Mouse (Mus musculus) right cerebral cortex, postnatal 14 days (tissue): ENCODE results near the gene Trappc3.
"Not testable (repeated sequence)": the region's sequence is repeated elsewhere in the genome, so short reads cannot be mapped to it uniquely, and the experiment has no call there.

Experiments used
- DNase-seq: peaks from one replicate; pipeline ENCODE4 v3.0.0; 2022

The Trappc3 gene

DNA sequence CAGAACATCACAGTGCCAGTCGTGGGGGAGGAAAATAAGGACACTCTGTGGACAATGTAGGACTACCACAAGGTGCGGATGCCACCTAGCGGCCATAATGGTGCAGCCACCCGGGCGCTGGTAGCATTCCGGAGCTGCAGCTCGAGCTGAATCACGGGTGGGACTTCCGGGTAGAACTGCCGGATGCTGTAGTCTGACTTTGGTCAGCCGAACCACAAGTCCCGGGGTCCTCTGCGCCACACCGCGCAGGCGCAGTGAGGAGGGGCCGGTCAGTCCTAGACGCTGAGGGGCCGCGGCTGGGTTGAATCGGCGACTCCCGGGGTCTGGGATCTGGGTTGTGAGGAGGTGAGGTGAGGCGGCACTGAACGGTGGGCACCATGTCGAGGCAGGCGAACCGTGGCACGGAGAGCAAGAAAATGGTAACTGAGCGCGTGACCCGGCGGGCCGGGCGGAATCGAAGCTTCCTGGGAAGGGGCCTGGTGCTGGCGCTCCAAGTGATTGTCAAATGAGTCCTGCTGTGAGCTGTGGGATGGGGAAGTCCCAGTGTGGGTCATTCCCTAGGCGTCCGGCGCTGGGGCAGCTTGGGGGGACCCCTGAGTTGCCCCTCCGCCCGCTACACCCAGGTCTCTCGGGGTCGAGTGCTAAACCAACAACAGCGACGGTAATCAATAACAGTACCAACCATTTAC is at the start of gene Trappc3:
Trappc3 (plus strand) TSS at position 207 of the 689 bp plus-strand sequence.
- peak; percentile 100 for DNase-seq

DNA sequence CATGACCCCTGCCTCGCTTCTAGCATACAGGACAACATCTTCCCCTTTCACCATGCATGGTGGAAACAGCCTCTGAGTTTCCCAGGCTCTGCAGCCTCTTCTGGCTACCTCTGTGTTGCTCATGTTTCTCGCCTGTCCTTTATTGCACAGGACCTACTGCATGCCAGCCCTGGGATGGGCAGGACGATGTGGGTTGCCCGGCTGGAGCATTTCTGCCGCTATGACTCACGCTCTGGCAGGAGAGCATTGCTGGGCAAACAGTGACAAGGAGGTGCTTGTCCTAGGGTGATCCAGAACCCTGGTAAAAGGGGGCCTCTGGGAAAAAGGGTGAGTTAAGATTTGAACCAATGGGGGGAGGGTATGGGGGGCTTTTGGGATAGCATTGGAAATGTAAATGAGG is 44.4 kb upstream of the Trappc3 start:
- no peak for DNase-seq

DNA sequence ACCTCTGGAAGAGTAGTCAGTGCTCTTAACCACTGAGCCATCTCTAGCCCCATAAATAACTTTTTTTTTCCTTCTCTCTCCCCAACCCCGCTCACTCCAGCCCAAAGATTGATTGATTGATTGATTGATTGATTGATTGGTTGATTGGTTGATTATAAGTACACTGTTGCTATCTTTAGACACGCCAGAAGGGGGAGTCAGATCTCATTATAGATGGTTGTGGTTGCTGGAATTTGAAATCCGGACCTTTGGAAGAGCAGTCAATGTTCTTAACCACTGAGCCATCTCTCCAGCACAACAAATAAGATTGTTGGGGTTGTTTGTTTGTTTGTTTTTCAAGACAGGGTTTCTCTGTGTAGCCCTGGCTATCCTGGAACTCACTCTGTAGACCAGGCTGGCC is 42.6 kb upstream of the Trappc3 start:
- DNase-seq = not testable (repeated sequence)

DNA sequence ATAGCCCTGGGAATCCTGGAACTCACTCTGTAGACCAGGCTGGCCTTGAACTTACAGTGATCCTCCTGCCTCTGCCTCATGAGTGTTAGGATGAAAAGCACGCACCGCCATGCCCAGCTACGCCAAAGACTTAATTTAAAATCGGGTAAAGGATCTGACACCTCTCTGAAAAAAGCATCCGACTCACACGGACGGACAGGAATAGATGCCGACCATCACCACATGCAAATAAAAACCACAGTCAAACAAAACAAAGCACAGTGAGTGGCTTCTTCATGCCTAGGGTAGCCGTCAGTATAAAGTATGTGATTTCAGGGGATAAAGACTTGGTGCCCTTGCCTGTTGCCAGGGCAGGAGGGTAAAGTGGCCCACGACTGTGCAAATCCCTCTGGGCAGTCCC is 42.1 kb upstream of the Trappc3 start:
- DNase-seq = no peak

DNA sequence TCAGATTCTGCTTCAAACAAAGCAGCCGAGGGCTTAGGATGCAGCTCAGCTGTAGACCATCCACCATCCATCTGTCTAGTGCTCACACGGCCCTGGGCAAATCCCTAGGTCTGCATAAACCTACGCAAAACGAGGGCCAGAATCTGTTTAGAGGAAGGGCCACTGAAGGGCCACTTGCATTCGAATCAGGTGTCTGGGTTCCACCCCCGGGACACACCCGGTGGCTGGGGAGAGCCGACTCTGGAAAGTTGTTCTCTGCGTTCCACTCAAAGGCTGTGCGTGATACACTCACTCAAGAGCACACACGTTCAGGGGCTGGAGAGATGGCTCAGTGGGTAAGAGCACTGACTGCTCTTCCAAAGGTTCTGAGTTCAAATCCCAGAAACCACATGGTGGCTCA is 39.5 kb upstream of the Trappc3 start:
- DNase-seq = no peak

DNA sequence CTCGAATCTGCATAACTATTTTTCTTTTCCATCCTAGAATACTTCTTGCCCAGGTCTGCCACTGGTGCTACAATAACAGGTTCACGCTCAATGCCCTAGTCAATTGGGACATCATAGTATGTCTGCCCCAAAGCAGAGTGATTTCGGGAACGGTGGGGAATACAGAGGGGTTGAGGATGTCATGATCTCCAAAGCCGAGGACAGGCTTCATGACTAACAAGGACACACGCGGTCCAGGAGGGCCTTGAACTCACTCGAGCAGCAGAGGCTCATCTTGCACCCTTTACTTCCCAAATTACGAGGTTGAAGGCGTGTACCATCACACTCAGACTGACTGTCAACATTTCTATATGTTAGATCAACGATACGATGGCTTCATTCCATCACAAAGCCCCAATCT is 35.5 kb upstream of the Trappc3 start:
- no peak for DNase-seq

DNA sequence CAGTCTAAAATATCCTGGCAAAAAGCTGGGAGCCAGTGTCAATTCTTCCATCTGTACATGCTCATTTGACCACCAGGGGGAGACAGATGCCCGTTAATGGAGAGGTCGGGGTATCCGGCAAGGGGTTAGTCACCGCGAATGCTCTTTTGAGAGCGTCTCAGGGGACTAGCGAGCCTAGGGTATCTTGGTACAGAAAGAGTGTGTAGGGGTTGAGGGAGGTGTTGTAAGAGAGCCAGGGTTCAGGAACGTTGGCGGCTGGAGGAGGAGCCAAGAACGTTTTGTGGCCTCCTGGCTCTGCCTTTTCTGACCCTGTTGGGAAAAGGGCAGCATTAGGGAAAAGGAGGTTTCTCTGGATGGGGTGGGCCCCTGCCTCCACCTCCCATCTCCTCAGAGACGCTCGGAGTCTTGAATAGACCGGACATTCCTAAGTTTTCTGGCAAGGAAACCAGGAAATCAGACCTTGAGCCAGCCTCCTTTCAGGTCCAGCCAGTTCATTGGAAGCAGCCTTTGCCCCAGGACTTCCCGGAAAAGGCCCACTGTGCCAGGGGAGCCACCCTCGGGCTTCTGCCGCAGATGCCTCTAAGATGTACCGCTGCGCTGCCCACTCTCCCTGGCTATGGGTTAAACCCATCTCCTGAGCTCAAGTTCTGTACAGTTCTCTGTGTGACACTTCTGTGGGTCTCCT is 34.9 kb upstream of the Trappc3 start:
- DNase-seq = peak; percentile 91

DNA sequence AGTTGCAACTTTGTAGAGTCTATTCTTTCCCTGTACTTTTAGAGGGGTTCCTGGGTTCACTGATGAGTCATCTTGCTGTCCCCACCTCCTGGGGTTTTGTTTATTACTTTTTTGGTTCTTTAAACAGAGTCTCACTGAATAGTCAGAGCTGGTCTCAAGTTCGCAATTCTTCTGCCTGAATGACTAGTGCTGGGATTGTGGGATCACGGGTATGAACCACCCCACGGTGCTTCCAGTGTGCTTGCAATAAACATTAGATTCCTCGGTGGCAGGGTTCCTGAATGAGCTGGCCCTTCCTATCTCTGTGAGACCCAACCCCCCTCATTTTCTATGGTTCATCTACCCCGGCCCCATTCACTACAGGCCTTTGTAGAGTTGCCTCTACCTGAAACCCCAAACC is 34.0 kb upstream of the Trappc3 start:
- no peak for DNase-seq

DNA sequence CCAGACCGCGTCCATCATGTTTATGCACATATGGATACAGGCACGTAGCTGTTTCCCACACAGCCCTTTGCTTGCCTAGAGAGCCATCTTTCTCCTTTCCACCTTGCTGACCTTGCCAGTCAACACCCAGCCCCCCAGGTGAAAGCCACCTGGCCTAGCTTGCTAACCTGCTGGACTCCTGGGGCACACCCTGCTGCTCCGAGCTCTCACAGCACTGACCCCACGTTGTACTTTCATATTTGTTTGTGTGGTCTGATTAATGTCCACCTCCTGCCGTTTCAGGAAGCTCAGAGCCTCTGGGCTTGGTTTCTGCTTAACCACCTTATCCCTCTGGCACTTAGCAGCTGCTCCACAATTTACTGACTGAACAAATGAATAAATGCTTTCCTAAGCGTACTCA is 32.2 kb upstream of the Trappc3 start:
- no peak for DNase-seq

DNA sequence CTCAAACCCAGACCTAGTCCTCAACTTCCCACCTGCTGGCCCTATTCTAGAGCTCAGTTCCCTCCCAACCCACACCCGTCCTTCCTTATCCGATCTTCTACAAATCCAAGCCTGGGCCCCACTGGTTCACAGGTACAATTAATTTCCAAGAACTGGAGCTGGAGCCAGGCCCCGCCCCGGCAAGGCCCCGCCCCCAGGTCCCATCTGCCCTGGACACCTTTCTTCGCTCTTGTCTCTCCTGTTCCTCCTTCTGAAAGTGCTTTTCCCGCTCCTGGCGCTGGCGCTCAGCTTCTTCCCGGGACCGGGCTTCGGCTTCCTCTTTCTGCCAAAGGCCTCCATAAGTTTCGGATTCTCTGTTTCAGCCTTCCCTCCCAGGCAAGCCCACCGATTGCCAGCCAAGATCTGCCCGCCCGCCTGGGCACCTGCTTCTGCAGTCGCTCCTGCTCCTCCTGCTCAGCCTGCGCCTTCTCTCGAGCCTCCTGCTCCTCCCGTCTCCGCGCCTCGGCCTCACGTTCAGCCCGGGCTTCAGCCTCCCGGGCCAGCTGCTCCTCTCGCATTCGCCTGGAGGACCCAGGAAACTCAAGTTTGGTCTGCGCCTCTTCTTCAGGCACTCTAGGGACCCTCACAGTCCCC is 28.3 kb upstream of the Trappc3 start:
- no peak for DNase-seq

DNA sequence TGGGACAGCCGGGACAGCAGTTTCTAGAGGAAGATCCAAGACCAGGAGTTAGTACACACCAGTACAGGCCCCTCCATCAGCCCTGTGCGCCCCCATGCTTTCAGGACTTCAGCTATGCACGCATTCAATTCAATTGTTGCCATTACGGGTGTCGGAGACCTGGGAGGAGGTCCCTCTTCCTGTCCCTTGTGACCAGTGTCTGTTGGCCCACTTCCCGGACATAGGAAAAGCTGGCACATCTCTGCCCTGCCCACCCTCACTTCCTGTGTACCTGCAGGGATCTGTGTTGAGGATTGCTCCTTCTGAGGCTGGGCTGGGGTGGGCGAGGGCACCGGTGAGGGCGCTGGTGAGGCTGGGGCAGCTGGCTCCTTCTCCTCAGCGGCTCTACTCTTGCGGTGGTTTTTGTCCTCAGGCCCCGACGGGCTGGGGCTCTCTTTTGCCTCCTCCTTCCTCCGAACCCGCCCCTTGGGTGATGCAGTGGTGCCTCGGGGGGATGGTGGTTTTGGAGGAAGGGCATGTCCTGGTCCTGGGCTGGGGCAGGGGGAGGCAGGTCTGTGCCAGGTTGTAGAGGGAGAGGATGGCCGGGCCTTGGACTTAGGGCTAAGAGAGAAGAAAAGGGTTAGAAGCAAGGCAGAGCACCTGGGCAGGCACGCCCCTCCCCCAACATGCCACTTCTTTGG is 27.5 kb upstream of the Trappc3 start:
- no peak for DNase-seq

DNA sequence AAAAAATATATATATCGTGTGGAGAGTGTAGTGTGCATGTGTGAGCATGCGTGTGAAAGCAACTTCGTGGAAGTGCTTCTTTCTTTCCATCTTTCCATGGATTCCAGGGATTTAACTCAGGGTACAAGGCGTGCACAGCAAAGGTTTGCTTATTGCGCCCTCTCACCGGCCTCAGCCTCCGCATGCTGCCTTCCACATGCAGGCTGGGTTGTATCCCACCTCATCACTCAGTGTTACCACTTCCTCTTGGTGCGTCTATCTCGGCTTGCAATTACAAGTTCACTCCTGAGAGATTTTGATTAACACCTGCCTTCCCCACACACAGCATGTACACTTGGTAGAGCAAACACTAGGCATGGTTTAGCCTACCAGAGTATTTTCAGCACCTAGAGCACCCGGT is 26.9 kb upstream of the Trappc3 start:
- DNase-seq = no peak

DNA sequence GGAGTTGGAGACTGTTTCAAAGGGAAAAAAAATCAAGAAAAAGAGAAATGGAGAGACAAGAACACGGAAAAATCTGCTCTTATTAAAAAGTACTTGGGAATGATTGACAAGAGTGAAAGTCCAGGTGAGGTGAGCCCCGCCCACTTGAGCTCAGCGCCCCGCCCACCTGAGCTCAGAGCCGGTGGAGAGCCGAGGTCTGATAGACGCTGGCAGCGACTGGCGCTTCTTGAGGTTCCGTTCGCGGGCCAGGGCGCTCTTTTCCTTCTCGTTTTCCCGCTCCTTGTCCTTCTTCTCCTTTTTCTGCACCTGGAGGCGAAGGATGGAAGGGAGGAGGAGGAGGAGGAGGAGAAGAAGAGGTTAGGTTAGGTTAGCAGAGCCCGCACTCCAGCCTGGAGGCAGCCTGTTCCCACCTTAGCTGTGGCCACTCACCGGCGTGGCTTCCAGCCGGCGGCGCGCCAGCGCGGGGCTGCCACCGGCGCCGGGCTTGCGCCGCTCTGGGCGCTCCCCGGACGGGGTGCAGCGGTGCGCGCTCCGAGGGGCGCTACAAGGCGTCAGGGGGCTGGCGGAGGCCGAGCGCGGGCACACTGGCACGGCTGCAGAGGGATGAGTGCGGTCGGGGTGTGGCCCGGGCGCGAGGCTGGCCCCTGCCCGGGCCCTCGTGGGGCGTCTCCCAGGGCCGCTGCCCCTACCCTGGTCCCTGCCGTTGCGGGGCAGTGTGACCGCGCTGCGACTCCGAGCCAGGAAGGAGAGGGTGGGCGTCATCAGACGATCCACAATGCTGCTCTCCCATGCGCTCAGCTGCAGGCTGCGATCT is 25.5 kb upstream of the Trappc3 start:
- DNase-seq = no peak

DNA sequence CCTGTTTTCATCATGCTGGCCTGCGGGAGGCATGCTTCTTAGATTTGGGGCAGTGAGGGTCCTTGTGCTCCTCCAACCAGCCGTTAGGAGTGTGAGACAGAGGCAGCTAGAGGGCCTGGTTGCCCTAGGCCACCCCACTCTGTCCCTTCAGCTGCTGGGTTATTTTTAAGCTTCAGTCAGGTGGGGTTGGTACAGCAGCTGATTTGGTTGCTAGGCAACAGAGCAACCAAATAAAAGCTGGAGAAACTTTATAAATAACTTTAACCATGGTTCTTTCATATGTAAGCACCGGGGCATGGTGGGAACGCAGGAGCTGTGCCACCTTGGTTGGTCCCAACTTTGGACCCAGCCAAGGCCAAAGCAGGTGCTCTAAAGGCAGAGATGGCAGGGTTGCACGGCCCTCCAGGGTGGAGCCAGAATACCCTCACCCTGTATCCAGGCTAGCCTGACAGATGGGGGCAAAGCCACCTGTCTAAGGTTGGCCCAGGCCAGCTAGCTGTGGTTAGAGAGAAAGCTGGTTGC is 24.3 kb upstream of the Trappc3 start:
- DNase-seq = no peak

DNA sequence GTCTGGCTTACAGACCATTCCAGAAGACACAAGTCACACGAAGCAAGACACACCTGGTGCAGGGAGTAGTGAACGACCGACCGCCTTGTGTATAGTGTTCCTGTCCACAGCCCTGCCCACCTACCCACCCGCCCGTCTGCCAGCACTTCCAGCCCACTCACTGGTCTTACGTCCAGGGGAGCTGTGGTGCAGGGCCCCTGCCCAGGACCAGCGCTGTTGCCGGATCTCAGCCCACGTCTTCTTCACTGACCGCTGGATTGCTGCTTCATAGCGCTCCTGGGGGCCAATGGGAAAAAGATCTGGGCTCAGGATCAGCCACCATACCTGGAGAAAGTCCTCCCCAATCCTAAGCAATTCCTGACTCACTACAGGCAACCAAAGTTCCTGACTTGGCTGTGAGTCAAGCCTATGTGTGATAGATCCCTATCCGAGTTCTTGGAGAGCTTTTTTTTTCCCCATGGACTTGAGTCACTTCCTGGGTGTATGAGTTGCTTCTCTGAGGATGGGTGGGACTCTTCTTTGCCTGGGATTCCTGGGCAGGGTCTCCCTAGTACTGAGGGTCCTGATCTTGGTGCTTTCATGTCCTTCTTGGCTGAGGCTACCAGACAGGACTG is 22.2 kb upstream of the Trappc3 start:
- DNase-seq = no peak

DNA sequence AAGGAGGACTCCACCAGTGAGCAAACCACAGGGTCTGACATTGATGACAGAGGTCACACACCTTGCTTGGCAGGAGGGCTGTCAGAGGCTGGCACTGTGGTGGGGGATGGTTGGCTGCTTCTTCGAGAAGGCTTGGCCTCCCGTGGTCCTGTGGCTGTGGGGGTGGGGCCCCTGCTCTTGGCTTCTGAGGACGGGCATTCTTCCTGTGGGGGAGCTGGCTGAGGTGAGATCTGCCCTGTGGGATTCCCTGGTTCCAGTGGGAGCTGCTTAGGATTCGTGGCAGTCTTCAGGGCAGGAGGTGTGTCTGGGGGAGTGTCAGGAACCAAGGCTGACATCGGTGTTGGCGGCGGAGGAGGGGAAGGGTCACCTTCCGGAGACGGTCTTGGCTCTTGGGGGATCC is 20.2 kb upstream of the Trappc3 start:
- DNase-seq = no peak

DNA sequence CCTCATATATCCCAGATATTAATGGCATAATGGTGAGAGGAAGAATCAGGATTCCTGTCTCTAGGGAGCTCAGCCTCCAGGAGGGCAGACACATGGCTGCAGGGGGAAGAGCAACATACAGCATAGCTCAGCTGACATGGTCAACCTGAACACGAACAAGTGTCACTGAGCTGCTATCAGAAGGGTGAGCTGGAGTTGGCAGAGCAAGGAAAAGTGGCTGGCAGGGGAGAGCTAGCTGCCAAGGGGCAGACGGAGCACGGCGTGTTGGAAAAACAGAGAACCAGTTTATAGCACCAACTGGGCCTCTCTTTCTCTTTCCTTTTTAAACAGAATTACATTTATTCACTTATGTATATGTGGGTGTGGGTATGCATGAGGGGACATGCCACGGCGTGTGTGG is 19.6 kb upstream of the Trappc3 start:
- no peak for DNase-seq

DNA sequence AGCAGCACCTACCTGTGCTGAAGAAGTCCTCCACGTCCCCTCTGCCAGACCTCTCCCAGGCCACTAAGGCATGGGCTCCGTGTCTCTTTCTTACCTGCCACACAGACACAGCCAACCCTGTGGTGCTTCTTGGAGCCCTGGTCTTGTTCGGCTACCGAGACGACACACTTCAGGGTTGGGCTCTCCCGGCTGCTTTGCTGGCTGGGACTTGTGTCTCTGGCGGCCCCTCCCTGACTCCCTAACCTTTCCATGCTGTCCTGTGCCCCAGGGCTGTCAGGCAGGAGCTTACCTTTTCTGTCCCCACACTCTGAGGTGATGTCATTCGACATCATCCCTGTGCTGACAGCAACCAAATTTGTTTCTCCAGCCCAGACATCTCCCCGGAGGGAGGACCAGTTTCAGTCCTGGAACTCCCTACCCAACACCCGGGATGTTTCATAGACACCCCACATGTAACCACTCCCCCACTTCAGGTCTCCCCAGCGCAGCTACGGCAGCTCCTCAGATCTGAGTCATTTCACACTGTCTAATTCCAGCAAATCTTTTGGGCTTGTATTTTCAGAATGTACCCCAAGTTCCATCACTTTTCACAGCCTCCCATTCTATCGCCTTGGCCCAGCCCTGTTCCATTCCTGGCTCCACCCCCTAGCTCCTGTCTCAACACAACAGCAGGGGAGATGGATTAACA is 15.8 kb upstream of the Trappc3 start:
- no peak for DNase-seq

DNA sequence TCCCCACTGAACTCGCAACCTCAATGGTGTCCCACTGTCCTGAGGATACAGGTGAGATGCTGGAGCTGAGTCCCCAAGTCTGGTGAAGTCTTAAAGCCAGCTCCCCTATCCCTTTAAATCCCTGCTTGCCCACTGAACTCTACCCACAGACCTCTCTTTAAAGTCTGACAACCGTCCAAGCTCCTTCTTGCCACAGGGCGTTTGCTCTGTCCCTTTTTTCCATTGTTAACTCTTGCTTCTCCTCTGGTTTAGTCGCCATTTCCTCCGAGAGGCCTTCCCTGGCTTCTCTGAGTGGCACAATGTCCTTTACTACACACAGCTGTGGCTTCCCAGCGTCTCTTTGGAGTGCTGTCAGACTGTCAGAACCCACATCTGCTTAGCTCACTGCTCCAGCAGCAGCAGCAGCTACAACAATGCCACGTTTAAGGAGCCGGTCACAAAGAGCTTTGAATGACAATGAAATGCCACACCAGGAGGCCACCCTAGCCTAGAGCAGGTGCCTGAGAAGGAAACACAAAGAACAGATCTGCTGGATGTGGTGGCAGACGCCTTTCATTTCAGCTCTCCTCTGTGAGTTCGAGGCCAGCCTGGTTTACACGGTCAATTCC is 13.8 kb upstream of the Trappc3 start:
- DNase-seq = no peak

DNA sequence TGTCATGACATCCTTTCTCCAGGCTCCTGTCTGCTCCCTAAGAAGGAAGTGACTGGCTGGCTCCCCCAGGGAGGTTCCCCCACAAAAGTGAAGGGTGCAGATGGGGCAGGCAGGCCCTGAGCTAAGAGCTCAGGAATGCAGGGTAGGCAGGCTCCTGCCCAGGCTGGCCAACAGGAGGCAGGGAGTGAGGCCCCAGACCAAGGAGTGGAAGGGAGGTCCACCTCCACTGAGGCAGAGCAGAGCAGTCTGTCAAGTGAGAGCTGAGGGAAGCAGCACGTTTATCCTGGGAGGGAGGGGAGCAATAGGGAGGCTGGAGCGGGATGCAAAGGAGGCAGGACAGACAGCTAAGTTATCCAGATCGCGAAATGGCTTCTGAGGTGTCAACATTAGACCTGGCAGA is 11.5 kb upstream of the Trappc3 start:
- no peak for DNase-seq

DNA sequence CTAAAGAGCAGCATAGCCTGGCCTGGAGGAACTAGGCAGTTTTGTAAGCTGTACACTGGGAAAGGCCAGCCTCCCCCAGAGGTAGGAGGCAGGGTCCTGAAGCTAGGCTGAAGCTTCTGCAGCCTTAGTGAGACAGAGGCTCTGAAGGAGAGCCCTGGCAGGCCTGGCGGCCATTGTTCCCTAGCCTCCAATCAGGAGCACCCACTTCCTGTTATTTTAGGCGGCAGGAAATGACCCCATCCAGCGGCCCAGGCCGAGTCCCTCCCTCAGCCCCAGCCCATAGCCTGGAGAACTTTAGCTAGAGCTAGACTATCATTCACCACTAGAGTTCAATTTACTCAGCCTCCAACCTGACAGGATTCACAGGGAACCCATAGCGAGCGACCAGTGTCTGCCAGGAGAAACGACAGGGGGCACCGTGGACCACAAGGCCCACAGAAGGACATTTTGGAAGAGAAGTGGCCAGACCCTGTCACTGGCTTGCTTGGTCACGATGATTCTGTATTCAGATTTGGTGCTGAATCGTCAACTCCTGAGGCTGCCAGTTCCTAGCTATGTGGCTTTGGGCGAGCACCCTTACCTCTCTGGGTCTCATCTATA is 10.4 kb upstream of the Trappc3 start:
- DNase-seq = no peak
